Mouse (Mus musculus) hematopoietic stem cell, adult 5-6 weeks (primary cell): ENCODE measurements at regions not wholly inside any gene's neighbourhood (a gene's known extent, or its start where the extent isn't known, plus 50 kb on each side); places are given as distances from the start of the nearest gene placed in this dataset.

Experiments
- ATAC-seq, 2 experiments: fragments of 125-278 bp in 1 of 2; replicated peaks in 1 of 2; 2 replicates each; pipeline ENCODE4 v1.8.0; 2016 to 2017; ENCODE audit warnings: inconsistent platforms in 2 of 2, mild to moderate bottlenecking in 2 of 2, moderate number of reproducible peaks in 2 of 2, low read depth in 1 of 2, moderate TSS enrichment in 1 of 2; ENCODE audit not compliant: low FRiP score in 2 of 2, poor library complexity in 2 of 2, severe bottlenecking in 2 of 2, insufficient read depth in 1 of 2, low TSS enrichment in 1 of 2

- ATAC-seq, result no peak
These were observed 63.5 kb upstream of the 1600014C23Rik start for GRCm38 (mm10) chr17:45797121-45797520.

- no peak for ATAC-seq
These were observed 61.3 kb upstream of the 1600014C23Rik start for GRCm38 (mm10) chr17:45794926-45795325.

- no peak for ATAC-seq
These were observed 57.4 kb upstream of the 1600014C23Rik start for GRCm38 (mm10) chr17:45790959-45791520.

DNA sequence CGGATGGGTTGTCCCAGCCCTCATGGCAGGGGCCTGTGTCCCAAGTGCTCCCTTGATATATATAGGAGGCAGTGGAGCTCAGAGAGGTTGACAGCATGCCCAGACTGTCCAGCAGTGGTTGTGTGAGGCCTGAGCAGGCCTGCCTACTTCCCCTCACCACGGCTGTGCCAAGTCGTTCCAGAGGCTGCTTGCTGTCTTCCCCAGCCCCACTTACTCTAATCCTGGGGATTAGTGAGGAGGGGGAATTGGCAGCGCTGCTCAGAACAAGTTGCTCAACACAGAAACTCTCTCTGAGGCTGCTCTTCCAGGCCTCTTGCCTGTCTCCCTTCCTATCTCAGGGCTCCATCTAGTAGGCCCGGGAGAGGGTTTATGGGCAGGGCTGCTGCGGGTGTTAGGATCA lies 56.1 kb upstream of the 1600014C23Rik start:
- ATAC-seq, result no peak

GRCm38 (mm10) chr17:45784905-45785304 lies 51.3 kb upstream of the 1600014C23Rik start:
- ATAC-seq, result no peak

DNA sequence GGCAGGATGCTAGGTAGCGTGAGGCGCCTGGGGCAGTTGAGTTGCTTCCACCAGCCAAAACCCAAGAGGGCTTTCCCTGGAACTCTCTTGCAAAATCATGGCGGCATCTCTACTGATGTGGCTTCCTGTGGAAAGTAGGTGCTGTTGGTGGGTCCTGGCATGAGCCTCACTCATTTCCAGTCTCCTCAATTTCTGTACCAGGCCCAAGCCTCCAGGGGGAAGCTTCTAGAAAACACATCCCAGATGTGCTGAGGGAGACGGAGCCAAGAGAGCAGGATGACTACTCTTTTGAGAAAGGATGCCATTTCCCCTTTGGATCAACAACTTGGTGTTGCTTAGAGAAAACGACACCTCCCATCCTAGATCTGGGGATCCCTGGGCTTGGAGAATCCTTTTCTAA lies 50.9 kb upstream of the 1600014C23Rik start:
- no peak for ATAC-seq
